Mouse (Mus musculus): Measurements from ENCODE around the gene Pla2g15.

The Pla2g15 gene

DNA sequence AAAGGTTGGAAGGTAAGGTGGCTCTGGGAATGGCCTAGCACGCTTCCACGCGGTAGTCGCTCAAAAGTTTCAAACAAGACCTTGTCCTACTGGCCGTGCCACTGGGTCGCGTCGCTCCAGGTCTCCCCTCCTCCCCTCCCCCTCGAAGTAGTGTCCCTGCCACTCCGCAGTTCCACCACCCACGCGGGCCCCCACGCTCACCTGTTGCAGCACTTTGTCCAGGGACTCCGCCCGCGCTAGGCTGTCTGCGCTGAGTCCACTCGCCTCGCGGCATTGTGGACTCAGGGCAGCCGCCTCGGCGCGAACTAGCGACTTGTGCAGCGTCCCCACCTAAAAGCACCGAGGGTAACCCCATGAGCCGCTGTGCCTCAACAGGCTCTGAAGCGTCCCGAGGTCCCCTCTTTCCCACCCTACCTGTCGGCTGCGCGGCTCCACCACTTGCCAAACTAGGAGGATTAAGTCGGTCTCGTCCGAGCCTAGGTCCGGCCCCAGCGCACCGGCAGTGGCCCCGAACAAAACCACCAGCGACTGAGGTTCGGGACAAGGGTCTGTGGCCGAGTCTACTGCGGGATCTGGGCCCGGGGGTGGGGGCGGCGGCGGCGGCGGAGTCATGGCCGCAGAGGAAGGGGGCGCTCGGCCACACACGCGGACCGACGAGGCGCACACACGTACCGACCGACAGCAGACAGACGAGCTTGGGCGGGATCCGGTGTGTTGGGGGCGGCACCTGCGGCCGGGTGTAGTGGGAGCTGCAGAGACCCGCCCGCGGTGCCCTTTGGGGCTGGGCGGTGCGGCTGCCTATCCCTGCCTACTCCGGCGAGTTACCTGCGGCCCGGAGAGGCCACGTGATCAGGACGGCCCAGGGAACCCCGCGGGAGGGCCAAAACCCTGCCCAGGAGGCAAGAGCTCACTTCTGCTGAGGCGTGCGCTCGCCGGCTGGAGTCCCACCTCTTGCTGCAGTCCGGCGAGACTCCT is 13.8 kb upstream of the Pla2g15 start, which contains the start of gene Esrp2:
TSS of gene Esrp2 (minus strand) at position 819 of the 975 bp plus-strand sequence.
- peak; percentile 80 for DNase-seq

DNA sequence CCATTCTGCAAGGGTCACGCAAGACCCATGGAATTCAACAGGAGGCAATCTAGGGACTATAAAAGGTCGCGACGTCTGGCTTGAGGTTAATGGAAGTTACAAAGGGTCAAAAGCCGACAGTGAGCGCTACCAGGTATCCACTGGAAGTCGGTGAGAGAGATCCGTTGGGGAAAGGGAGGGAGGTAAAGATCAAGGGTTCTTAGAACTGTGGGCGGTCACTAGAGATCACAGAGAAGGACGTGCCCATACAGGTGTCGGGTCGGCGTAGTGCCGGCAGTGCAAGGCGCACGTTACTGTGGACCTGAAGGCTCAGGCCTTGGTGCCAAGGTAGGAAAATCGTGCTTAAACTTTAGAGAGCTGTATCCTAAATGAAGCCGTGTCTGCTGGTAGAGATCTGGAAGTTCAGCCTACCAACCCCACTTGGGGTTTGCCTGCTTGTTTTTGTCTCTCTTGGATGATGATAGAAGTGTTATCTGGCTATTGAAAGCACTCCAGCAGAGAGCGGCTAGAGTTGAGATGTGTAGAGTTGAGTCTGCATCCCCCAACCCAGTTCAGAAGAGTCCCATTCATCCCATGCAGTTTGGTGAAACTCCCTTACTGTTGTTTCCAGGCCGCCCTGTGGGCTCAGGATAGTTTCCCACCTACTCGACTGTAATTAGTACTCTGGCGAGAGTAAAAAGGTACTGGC is 12.8 kb upstream of the Pla2g15 start:
- DNase-seq = no peak

DNA sequence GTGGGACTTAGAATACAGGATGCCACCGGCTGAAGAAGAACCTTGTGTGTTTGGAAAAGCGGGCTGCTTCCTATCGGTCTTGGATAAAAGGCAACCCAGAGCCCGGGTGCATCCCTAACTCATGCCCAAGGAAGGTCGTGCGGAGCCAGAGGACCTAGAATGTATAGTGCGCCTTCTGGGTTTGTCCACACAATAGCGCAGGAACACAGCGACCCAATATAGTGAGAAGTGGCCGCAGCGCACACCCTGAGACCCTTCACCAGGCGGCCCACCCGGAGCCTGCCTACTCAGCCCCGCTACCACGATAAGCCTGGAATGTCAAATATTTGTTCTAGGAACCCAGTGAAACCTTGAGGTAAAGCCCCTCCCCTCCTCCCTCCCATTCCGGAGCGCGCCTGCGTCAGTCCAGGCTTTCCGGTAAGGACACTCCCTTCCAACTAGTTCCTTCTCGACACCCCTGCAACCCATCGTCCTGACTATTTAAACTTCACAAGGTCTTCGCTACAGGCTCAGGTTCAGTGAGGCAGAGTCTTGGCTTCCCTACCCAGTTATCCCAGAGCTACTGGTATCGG is 12.2 kb upstream of the Pla2g15 start:
- DNase-seq = peak; percentile 57

DNA sequence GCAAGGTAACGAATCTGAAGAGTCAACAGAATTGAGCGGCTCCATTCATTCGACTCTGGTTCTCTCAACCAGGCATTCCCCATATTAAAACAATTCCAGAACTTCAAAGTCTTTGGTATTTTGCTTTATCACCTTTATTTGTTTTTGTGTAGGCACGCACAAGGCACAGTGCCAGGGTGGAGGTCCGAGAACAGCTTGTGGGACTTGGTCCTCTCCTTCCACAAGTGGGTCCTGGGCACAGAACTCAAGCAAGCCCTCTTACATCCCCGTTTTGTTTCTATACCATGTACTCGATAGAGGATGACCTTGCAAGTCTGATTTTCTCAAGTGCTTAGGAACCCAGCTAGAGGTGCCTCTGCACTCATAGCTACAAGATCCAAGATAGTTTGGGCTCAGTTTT is 11.6 kb upstream of the Pla2g15 start:
- no peak for DNase-seq

DNA sequence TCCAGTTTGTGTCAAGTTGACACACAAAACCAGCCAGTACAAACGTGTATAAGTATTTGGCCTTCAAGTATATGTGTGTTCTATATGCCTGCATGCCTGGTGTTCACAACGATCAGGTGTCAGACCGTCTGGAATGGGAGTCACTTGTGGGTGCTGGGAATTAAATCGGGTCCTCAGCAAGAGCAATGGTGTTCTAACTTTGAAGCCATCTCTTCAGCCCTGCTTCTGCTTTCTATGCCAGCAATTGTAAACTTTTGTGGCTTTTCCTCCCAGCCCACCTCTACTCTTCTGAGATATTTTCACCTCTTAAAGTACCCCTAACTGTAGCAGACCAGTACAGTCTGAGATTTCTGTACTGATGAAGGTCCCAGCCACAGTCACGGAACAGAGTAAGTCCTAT is 10.0 kb upstream of the Pla2g15 start:
- no peak for DNase-seq

DNA sequence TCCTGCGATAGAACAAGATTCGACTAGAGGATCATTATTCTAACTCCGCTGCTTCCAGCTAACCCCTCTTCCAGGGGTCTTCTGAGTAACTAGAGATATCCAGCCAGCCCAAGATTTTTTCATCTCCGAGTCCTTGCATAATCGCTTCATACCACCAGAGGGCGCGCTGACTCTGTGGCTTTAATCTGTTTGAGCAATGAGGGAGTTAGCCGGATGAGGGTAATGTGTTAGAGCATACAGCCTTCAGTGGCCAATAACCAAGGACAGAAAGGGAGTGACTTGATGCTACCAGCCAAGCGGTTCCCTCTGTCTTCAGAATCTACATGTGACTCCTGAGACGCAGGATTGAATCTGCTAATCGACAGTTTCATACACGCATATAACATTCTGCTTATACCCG is 9.4 kb upstream of the Pla2g15 start:
- peak; percentile 90 for DNase-seq

DNA sequence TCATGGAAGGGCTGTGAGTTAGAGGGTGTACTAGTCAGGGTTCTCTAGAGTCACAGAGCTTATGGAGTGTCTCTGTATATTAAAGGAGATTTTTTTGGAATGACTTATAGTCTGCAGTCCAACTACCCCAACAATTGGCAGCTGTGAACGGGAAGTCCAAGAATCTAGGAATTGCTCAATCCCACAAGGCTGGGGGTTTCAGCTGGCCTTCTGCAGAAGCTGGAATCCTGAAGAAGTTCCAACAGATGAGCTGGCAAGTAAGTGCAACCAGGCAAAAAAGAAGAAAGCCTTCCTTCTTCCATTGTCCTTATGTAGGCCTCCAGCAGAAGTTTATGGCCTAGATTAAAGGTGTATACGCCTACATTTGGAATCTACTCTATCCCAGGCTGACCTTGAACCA is 4.9 kb upstream of the Pla2g15 start:
- no peak for DNase-seq

DNA sequence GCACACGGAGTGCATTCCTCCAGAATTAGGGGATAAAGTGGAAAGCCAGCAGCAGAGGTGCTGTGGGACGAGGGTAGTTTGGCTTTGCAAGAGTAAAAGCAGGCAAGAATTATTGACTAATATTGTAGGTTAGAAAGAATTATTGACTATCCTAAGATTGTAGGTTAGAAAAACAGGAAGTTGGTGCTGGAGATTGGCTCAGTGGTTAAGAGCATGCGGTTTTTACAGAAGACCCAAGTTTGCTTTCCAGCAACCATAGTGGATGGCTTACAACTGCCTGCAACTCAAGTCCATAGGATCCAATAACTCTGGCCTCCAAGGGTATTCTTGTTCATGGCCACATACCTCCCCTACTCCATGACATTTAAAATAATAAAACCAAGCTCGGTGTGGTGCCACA is 4.2 kb upstream of the Pla2g15 start:
- no peak for DNase-seq

DNA sequence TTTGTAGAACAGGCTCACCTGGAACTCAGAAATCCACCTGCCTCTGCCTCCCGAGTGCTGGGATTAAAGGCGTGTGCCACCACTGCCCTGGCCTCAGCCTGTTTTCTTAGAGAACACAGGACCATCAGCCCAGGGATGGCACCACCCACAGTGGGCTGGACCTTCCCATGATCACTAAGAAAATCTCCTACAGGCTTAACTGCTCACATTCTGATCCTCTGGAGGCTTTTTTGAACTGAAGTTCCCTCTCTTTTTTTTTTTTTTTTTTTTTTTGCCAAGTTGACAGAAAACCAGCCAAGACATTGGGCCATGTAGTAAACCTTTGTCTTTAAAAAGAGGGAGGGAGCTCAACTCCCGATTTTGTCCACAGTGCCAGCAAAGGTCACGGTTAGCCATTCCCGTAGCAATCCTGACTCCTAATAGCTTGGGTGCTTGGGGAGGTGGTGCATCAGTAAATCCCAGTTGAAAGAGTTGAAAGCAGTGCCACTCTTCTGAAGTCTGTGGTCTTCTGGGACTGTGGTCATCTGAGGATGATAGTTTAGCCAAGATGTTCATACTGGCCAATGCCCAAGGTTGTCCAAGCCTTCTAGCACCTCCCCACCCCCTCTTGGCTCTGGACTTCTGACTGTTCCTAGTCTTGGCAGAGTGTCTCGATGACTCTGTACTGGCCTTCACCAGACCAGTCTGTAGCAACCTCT is 2.2 kb upstream of the Pla2g15 start:
- no peak for DNase-seq

DNA sequence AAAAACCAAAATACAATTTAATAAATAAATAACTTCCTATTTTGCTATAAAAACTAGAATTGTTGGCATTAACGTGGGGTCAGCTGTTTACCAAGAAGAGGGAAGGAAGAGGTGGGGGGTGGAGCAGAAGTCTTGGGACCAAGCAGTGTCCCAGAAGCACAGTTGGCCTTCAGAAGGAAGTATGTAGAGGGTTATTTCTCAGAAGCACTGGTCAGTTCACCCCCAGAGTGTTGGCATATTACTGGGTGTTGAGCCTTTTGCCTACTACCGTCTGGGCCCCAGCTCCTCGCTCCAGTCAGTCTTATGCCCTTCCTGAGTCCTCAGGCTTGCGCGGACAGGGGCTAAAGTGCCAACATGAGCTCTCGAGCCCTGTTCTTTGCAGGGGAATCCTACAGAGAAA is 1.2 kb upstream of the Pla2g15 start:
- DNase-seq = no peak

DNA sequence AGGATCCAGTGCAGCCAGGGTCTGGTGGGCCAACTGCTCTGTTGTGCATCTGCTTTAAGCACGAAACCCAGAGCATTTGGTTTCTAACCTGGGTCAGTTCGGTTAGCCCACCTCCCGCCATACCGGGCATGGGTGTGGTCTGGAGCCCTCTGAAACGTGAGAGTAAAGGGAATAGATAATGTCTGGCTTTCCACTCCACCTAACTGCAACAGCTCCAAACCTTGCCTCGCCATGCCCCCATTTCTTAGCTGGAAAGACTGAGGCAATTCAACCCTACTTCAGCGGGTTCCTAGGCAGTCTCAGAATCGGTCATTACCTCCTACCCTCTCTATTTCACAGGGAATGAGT is 428 bp downstream of the Pla2g15 start:
- no peak for DNase-seq

DNA sequence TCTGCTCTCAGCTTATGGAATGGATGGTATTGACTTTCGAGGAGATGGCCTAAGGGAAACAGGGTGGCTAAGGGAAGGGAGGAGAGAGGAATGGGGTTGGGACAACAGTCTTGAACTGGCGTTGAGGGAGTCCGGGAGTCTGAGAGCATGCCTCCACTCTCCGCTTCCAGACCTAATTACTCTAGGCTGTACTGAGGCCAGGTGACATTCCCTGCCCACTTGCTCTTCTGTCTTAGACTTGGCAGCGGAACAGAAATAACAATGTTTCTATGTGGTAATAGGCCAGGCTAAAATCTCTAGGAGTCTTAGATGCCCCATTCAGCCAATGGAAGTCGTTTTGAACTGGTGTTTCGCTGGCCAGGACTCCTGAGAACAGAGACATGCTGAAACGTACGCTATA is 842 bp downstream of the Pla2g15 start:
- DNase-seq = no peak

DNA sequence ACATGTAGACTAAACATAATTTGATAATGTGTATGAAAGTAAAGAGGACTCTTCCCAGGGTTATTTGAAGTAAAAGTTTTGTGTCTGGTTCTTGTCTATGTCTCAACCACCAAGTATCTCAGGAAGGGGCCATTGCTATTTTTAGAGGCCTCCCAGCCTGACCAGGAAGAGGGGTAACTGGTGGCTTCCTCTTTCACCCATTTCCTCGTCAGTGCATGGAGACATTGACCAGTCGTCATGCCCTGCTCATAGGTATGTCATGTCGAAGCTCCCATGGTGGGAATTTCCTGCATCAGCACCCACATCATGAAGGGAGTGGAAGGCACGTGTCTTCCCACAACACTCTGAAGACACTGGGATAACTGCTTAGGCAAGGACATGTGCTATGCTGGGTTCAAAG is 2.7 kb downstream of the Pla2g15 start:
- no peak for DNase-seq

DNA sequence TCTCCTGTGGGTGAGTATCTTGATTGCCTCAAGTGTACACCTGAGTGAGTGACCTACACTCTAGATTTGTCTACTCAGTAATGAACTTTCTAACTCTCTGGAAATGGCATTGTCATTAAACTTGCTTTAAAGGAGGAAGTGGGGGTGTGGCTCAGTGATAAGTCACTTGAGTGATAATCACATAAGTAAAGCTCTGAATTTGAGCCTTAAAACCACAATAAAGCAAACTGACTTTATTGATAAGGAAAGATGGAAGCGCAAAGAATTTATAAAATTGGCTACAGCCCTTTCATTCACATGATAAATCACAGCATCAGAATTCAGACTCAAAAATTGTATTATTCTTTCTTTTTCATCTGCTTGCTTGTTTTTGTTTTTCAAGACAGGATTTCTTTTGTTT is 7.2 kb downstream of the Pla2g15 start:
- no peak for DNase-seq

DNA sequence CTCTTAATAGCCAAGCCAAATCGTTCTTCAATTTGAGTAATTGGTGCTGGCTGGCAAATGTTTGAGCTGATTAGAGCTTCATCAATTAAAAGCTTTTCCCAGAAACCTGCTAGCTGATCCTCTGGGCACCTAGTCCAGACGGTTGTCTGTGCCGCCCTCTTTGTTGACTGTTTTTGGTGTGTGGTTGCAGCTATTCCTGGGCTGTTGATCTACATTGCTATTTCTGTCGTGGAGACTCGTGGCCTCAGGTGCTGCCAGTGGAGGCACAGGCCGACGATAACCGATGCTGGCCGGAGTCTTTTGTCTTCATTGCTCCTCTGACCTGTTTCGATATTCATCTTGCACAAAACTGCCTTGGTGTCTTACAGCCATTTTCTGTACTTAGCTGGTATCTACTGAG is 8.2 kb downstream of the Pla2g15 start:
- no peak for DNase-seq

DNA sequence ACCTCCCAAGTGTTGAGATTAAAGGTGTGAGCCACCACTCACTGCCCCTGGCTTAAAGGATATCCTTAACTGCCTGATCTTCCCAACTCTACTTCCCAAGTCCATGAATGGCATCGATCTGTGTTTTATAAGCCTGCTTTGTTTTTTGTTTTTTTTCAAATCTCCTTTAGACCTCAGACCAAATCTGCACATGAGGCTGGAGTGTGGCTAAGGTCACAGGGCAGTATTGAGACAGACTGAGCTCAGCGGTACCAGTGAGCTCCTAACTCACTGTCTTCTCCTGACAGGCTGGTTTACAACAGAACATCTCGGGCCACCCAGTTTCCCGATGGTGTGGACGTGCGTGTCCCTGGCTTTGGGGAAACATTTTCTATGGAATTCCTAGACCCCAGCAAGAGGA is 9.7 kb downstream of the Pla2g15 start:
- DNase-seq = no peak

DNA sequence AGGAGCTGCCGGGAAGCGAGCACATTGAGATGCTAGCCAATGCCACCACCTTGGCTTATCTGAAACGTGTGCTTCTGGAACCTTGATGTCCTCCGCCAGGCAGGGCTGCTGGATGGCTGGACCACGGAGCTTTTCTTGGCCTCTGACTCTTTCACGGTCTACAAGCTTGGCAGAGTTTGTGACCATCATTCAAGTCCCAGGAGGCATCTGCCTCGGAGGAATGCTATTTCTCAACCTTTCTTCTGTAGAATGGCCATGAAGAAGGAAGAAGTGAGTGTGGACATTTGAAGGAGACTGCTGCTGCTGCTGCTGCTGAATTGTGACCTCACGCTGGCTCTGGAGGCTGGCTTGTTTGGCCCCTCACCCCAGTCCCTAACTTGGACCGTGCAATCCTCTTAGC is 13.1 kb downstream of the Pla2g15 start:
- no peak for DNase-seq

DNA sequence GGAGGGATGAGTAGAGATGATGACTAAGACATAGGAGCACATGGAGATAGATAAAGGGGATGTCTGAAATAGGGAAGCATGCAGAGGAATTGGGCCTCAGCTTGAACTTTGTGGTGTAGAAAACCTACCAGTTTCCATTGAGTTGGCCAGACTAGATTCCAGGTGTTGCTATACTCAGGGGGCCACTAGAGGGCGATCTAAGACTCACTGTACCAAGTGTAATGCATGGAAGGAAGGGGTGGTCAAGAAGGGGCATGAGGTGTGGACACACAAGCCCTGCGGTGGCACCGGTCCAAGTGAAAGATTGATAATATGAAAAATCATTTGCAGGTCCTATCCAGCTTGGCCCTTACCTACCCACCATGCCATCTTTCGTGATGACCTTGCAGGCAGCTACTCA is 15.3 kb downstream of the Pla2g15 start:
- DNase-seq = peak; percentile 86

DNA sequence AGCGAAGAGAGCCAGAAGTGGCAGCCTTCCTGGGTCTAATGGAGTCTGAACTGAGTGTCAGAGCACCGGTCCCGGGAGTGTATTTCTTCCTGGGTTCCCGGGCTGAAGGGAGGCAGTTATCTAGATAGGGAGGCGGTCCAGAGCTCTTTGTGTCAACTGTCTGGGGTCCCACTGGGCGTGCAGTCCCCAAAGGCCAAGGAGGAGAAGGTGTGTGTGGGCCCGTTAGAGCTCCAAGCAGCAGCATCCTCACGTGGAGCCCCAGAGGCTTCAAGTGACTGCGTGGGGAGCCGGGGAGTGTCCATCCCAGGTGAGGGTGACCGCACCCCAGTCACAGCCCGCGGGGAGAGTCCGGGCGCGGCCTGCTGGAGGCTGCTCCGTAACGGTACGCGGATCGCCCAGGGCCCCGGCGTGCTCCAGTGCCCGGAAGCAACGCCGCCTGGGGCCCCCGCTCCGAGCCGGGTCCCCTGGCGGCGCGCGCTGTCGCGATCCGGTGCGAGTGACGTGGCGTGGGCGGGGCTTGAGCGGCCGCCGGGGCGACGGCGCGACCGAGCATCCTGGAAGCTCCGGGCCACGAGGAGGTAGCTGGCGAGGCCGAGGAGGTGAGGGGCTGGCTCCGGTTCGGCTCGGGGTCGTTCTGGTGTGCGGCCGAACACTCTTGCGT is 18.3 kb downstream of the Pla2g15 start, which contains the start of gene Slc7a6:
TSS of gene Slc7a6 (plus strand) at position 502 of the 661 bp plus-strand sequence.
- peak; percentile 98 for DNase-seq

DNA sequence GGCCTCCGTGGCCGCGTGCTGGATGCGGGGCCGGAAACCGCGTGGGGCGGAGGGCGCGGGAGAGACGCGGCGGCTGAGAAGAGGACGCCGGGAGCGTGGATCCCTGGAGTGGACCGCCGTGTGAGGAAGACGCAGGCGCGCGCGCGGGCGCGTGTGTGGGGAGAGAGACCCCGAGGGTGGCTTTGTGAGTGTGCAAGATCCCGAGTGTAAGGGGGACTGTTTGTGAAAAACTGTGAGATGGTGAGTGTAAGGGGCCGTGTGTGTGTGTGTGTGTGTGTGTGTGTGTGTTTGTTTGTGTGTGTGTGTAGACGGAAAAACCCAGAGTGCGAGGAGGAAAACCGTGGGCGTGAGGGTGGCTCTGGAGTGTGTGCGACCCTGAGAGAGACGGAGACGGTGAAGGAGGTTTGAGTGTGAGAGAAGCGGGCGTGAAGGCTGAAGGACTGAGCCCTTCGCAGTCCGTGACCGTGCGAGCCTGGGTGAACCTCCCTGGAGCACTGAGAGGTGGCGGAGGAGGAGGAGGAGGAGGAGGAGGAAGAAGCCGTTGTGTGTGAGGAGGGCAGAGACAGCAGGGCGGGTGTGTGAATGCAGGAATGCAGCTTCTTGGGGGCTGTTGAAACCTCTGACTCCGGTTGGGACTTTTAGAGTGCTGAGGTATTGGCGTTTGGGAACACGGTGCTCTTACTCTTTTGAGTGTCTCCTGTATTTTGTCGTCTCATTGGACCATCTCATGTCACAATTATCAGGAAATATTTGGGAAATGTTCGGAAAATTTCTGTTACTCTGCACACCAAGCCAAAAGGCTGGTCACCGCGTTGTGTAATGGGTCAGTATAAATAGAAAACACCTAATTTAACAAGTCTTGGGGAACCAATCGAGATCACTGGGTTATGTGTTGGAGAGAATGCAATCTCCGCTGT is 19.1 kb downstream of the Pla2g15 start:
- peak; percentile 65 for DNase-seq

DNA sequence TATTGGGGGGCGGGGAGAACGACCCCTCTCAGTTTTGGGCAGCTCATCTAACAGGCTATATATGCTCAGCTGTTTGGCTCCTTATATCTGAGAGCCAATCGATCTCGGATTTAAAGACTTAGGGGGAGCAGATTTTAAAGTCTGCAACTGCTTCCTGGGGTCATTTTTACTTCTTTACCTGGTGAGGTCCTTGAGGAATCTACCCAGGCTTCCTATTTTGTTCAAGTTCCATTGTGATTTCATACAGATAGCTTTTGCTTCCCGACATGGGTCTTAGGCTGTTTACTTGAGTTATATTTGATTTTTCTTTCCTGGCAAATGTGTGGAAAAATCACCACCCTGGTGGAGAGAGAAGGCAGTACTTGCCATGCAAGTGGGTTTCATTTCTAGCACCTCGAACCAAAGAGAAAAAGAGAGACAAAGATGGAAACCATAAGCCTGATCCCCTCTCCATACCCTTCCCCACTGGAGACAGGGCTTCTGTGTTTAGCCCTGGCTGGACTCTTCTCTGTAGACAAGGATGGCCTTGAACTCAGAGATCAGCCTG is 19.8 kb downstream of the Pla2g15 start:
- no peak for DNase-seq

Measured in thymus, postnatal 4 days (tissue).